Mouse (Mus musculus): Measurements from ENCODE around the gene Paqr9.
"Not testable (repeated sequence)": the region's sequence is repeated elsewhere in the genome, so short reads cannot be mapped to it uniquely, and the experiment has no call there.

Gene Paqr9

GRCm38 (mm10) chr9:95559059-95559935 lies at the start of gene Paqr9:
Gene Paqr9 (plus strand): TSS chr9:95559657.
- DNase-seq (ENCODE audit: low spot score): no peak

- no peak for DNase-seq (ENCODE audit: low spot score)
Observed at GRCm38 (mm10) chr9:95510693-95511404, 48.6 kb upstream of the Paqr9 start.

GRCm38 (mm10) chr9:95511472-95512330 lies 47.8 kb upstream of the Paqr9 start, which contains the start of gene U2surp:
Gene U2surp (minus strand): TSS chr9:95511996.
- peak; percentile 83 for DNase-seq (ENCODE audit: low spot score)

GRCm38 (mm10) chr9:95512331-95513030 lies 47.0 kb upstream of the Paqr9 start:
- DNase-seq (ENCODE audit: low spot score): no peak

GRCm38 (mm10) chr9:95513776-95514175 lies 45.7 kb upstream of the Paqr9 start:
- no peak for DNase-seq (ENCODE audit: low spot score)

- DNase-seq (ENCODE audit: low spot score): not testable (repeated sequence)
Observed at GRCm38 (mm10) chr9:95514361-95514760, 45.1 kb upstream of the Paqr9 start.

GRCm38 (mm10) chr9:95520563-95520962 lies 38.9 kb upstream of the Paqr9 start:
- DNase-seq (ENCODE audit: low spot score): no peak

- DNase-seq (ENCODE audit: low spot score): no peak
Observed at GRCm38 (mm10) chr9:95521031-95521430, 38.4 kb upstream of the Paqr9 start.

GRCm38 (mm10) chr9:95521566-95521965 lies 37.9 kb upstream of the Paqr9 start:
- DNase-seq (ENCODE audit: low spot score): no peak

- DNase-seq (ENCODE audit: low spot score): no peak
Observed at GRCm38 (mm10) chr9:95522561-95522960, 36.9 kb upstream of the Paqr9 start.

- DNase-seq (ENCODE audit: low spot score): no peak
Observed at GRCm38 (mm10) chr9:95525376-95525775, 34.1 kb upstream of the Paqr9 start.

- DNase-seq (ENCODE audit: low spot score): no peak
Observed at GRCm38 (mm10) chr9:95525961-95526360, 33.5 kb upstream of the Paqr9 start.

- DNase-seq (ENCODE audit: low spot score): no peak
Observed at GRCm38 (mm10) chr9:95527676-95528075, 31.8 kb upstream of the Paqr9 start.

- DNase-seq (ENCODE audit: low spot score): no peak
Observed at GRCm38 (mm10) chr9:95531144-95531543, 28.3 kb upstream of the Paqr9 start.

GRCm38 (mm10) chr9:95533817-95534216 lies 25.6 kb upstream of the Paqr9 start:
- no peak for DNase-seq (ENCODE audit: low spot score)

- no peak for DNase-seq (ENCODE audit: low spot score)
Observed at GRCm38 (mm10) chr9:95539176-95539800, 20.2 kb upstream of the Paqr9 start.

- no peak for DNase-seq (ENCODE audit: low spot score)
Observed at GRCm38 (mm10) chr9:95540487-95540886, 19.0 kb upstream of the Paqr9 start.

- DNase-seq (ENCODE audit: low spot score): no peak
Observed at GRCm38 (mm10) chr9:95541208-95541607, 18.2 kb upstream of the Paqr9 start.

GRCm38 (mm10) chr9:95541650-95542432 lies 17.6 kb upstream of the Paqr9 start:
- no peak for DNase-seq (ENCODE audit: low spot score)

- DNase-seq (ENCODE audit: low spot score): no peak
Observed at GRCm38 (mm10) chr9:95542475-95542874, 17.0 kb upstream of the Paqr9 start.
